Mouse (Mus musculus) cerebellum, adult 2 months (tissue): ENCODE results near the gene Adora2a.
A peak's percentile ranks its signal among the peaks of the same experiment; 100 is the strongest.

ENCODE experiments used
- CTCF ChIP-seq: fragments of 200-500 bp; IDR thresholded peaks from 2 replicates; pipeline ENCODE4 v1.5.1; 2011; ENCODE audit warnings: low read depth, mild to moderate bottlenecking, control low read depth, low read length, moderate library complexity, borderline replicate concordance; ENCODE audit not compliant: insufficient read depth
- POLR2A ChIP-seq: fragments of 200-500 bp; IDR thresholded peaks from 2 replicates; pipeline ENCODE4 v1.6.1; 2011; ENCODE audit warnings: low read length, control low read depth, borderline replicate concordance; ENCODE audit not compliant: insufficient read depth

DNA sequence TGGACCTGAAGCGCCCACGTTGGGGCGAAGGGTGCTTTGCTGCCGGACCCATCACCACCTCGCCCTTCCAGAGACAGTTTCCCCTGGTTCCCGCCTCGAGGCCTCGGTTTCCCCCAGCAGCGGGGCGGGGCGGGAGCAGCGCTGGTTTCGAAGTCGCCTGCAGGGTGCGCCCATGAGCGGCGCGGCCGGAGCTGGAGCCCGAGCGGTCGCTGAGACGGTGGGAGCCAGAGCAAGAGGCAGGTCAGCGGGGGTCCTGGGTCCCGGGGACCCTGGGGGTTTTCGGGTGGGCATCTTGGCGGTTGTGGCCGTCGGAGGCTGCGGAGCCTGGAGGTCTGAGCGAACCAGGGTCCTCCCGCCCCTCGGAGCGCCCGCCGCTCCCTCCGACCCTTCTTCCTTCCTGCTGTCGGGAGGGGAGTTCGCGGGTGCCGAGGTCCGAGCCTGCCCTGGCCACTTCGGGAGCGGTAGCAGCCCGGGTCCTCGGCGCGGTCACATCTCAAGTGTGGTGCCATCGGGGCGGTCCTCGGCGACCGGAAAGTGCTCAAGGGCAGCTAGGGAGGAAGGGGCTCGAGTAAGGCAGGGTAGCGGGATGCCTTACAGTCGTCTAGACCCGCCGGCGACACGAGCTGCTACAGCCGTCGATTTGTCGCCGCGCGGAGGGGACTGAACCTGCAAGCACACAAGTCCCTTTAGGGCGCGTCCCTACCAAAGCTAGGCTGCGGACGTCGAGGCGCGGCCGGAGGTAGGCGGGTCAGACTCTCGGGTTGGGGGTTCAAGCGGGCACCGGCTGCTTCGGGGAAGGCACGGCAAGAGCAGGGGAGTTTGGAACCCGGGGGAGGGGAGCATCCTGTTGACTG, 458 bp downstream of the Adora2a start:
- TF ChIP-seq CTCF (peak; percentile 42; the same call in 1 of the 2 replicates), POLR2A (no peak)
